Mouse (Mus musculus) heart, embryonic 11.5 days (tissue): Measurements from ENCODE around the gene Cox6a1. TPM values are rescaled to one million over a fixed set of nuclear protein-coding genes. Genes with fewer than 3 reads are reported as not detected.
A peak's percentile ranks its signal among the peaks of the same experiment; 100 is the strongest.

Experiments used
- ATAC-seq: fragments of 200-750 bp; cut with Nextera tagmentation; replicated peaks from 2 replicates; pipeline ENCODE4 v1.8.0; 2017; ENCODE audit warnings: moderate library complexity; ENCODE audit not compliant: insufficient number of reproducible peaks, low FRiP score, low TSS enrichment
- H3K27ac ChIP-seq: fragments of 300-500 bp; sonication (generic); 2 replicates; pipeline ENCODE4 v1.5.1; 2014; ENCODE audit warnings: mild to moderate bottlenecking, low read depth, low read length
- H3K27me3 ChIP-seq: fragments of 300-500 bp; sonication (generic); 2 replicates; pipeline ENCODE4 v1.6.1; 2014; ENCODE audit warnings: mild to moderate bottlenecking, low read length, mixed read lengths; ENCODE audit not compliant: control insufficient read depth, insufficient read depth
- H3K36me3 ChIP-seq: fragments of 300-500 bp; sonication (generic); 2 replicates; pipeline ENCODE4 v1.6.1; 2014; ENCODE audit warnings: mild to moderate bottlenecking, low read length, moderate library complexity, mixed read lengths; ENCODE audit not compliant: control insufficient read depth, insufficient read depth
- H3K4me1 ChIP-seq: fragments of 300-500 bp; sonication (generic); 2 replicates; pipeline ENCODE4 v1.6.1; 2014; ENCODE audit warnings: low read length; ENCODE audit not compliant: control insufficient read depth, insufficient read depth
- H3K4me2 ChIP-seq: fragments of 300-500 bp; sonication (generic); 2 replicates; pipeline ENCODE4 v1.6.1; 2014; ENCODE audit warnings: mild to moderate bottlenecking, moderate library complexity
- H3K4me3 ChIP-seq: fragments of 300-500 bp; sonication (generic); 2 replicates; pipeline ENCODE4 v1.5.1; 2014; ENCODE audit warnings: low read depth, low read length
- H3K9ac ChIP-seq: fragments of 300-500 bp; sonication (generic); 2 replicates; pipeline ENCODE4 v1.6.1; 2014; ENCODE audit warnings: mild to moderate bottlenecking, low read depth, low read length, moderate library complexity
- H3K9me3 ChIP-seq: fragments of 300-500 bp; sonication (generic); replicated peaks from 2 replicates; pipeline ENCODE4 v1.6.1; 2016; ENCODE audit warnings: low read length; ENCODE audit not compliant: control insufficient read depth
- WGBS: fragments of 180-500 bp; shearing (Covaris S2); extraction: QIAGEN DNeasy Blood & Tissue Kit; methylation state at CpG from one replicate; pipeline ENCODE4 v1.1.7; 2014; ENCODE audit not compliant: insufficient replicate concordance; 5-methylcytosine and 5-hydroxymethylcytosine counted together
- polyA plus RNA-seq: library from polyadenylated mRNA; unstranded; fragments of >200 nt; fragmentation: Nextera tagmentation; extraction: Ambion mirVana; gene quantifications from 2 replicates; pipeline ENCODE4 v1.2.1, GENCODE M21; 2014

Gene Cox6a1
- polyA plus RNA-seq, 1 experiment from 2014 or later: 1,289 TPM

GRCm38 (mm10) chr5:115300035-115300744, 48.6 kb downstream of the Cox6a1 start:
- Histone ChIP-seq H3K9me3 (no peaks in the 10 kb centered on the region), H3K27me3 (no peaks in the 10 kb centered on the region), H3K4me2 (peak overlapping the region; percentile 70), H3K27ac (peak overlapping the region; percentile 90), H3K4me3 (peak overlapping the region; percentile 91), H3K4me1 (peaks cover 15% of the 10 kb centered on the region), H3K9ac (peak overlapping the region; percentile 88), H3K36me3 (peaks cover 22% of the 10 kb centered on the region)
- WGBS: under 1% methylated on average over 46 of the region's 46 CpGs
- 0 out of 2 replicates have a peak, but pooled peaks have one; percentile 2 for ATAC-seq

GRCm38 (mm10) chr5:115296347-115296746, 52.4 kb downstream of the Cox6a1 start:
- H3K9ac ChIP-seq: no peak overlapping the region
- no peak for ATAC-seq
- no peaks in the 10 kb centered on the region for H3K9me3 ChIP-seq
- no peak overlapping the region for H3K4me3 ChIP-seq
- H3K4me1 ChIP-seq: peaks cover 15% of the 10 kb centered on the region
- H3K4me2 ChIP-seq: peak overlapping the region; percentile 6; the same call in 1 of the 2 replicates
- no peaks in the 10 kb centered on the region for H3K27me3 ChIP-seq
- 0 out of 2 replicates have a peak overlapping the region, but pooled peaks have one; percentile 0 for H3K27ac ChIP-seq
- H3K36me3 ChIP-seq: peaks cover 26% of the 10 kb centered on the region
- 74% methylated on average over 10 of the region's 10 CpGs for WGBS

Other genes with a start within 250 kb of the Cox6a1 start
- 45.5 and 75.6 TPM in 2 replicates for gene Acads, start 229.6 kb downstream of the Cox6a1 start, polyA plus RNA-seq
- gene Unc119b, start 214.0 kb downstream of the Cox6a1 start, polyA plus RNA-seq: 18.9 and 21.6 TPM in 2 replicates
- 68.9 and 77.8 TPM in 2 replicates for gene Mlec, start 190.8 kb downstream of the Cox6a1 start, polyA plus RNA-seq
- 0.63 and 1.3 TPM in 2 replicates for gene Cabp1, start 154.6 kb downstream of the Cox6a1 start, polyA plus RNA-seq
- gene Pop5, start 113.1 kb downstream of the Cox6a1 start, polyA plus RNA-seq: 86.9 and 90.6 TPM in 2 replicates
- 58.0 and 77.3 TPM in 2 replicates for gene Rnf10, start 76.1 kb downstream of the Cox6a1 start, polyA plus RNA-seq
- gene Coq5, start 69.3 kb downstream of the Cox6a1 start, polyA plus RNA-seq: 79.6 and 81.8 TPM in 2 replicates
- 1,523 and 1,540 TPM in 2 replicates for gene Dynll1, start 48.0 kb downstream of the Cox6a1 start, polyA plus RNA-seq
- gene Srsf9, start 21.8 kb downstream of the Cox6a1 start, polyA plus RNA-seq: 140 and 149 TPM in 2 replicates
- gene Gatc, start 7.8 kb downstream of the Cox6a1 start, polyA plus RNA-seq: 27.0 and 31.0 TPM in 2 replicates
- gene Triap1, start 7.8 kb downstream of the Cox6a1 start, polyA plus RNA-seq: 40.4 and 43.9 TPM in 2 replicates
- 7.6 and 9.4 TPM in 2 replicates for gene Msi1, start 80.6 kb upstream of the Cox6a1 start, polyA plus RNA-seq
- gene Pla2g1b, start 117.3 kb upstream of the Cox6a1 start, polyA plus RNA-seq: 1.0 and 1.2 TPM in 2 replicates
- 15.8 and 19.2 TPM in 2 replicates for gene Sirt4, start 135.7 kb upstream of the Cox6a1 start, polyA plus RNA-seq
- 11.7 and 14.4 TPM in 2 replicates for gene Pxn, start 157.7 kb upstream of the Cox6a1 start, polyA plus RNA-seq
- gene Rplp0, start 210.5 kb upstream of the Cox6a1 start, polyA plus RNA-seq: 1,182 and 1,275 TPM in 2 replicates
- 29.7 and 33.5 TPM in 2 replicates for gene Gcn1l1, start 216.3 kb upstream of the Cox6a1 start, polyA plus RNA-seq